Mouse (Mus musculus): ENCODE measurements around the gene Mturn.

The Mturn gene

GRCm38 (mm10) chr6:54698691-54699476, 17.5 kb downstream of the Mturn start:
- CTCF ChIA-PET: no interaction called here

GRCm38 (mm10) chr6:54699477-54700056, 18.1 kb downstream of the Mturn start:
- CTCF ChIA-PET: interaction anchor here (0.7 kb wide), 1 partner anchor 127 kb away, joined by 3 read pairs; no protein-coding TSS in a partner anchor

GRCm38 (mm10) chr6:54700516-54700915, 19.1 kb downstream of the Mturn start:
- CTCF ChIA-PET: interaction anchor here (0.6 kb wide), 1 partner anchor 111 kb away, joined by 3 read pairs; no protein-coding TSS in a partner anchor

- CTCF ChIA-PET: no interaction called here
Observed at GRCm38 (mm10) chr6:54701901-54702300, 20.5 kb downstream of the Mturn start.

GRCm38 (mm10) chr6:54703633-54704538, 22.5 kb downstream of the Mturn start:
- CTCF ChIA-PET: interaction anchor here (0.6 kb wide), 1 partner anchor 81 kb away, joined by 7 read pairs; no protein-coding TSS in a partner anchor

- CTCF ChIA-PET: interaction anchor here (0.6 kb wide), 2 partner anchors 81 to 1233 kb away, joined by 6 to 7 read pairs; no protein-coding TSS in a partner anchor
Observed at GRCm38 (mm10) chr6:54704539-54704845, 23.1 kb downstream of the Mturn start.

GRCm38 (mm10) chr6:54704847-54705246, 23.4 kb downstream of the Mturn start:
- CTCF ChIA-PET: interaction anchor here (0.6 to 1.3 kb wide), 2 partner anchors 215 to 1234 kb away, joined by 5 to 6 read pairs; no protein-coding TSS in a partner anchor

- CTCF ChIA-PET: interaction anchor here (0.6 to 1.3 kb wide), 5 partner anchors 158 to 1234 kb away, joined by 3 to 6 read pairs (median 5); no protein-coding TSS in a partner anchor
Observed at GRCm38 (mm10) chr6:54705387-54705909, 24.0 kb downstream of the Mturn start.

GRCm38 (mm10) chr6:54706099-54706498, 24.7 kb downstream of the Mturn start:
- CTCF ChIA-PET: interaction anchor here (0.8 to 1.3 kb wide), 4 partner anchors 158 to 460 kb away, joined by 3 to 6 read pairs (median 4); no protein-coding TSS in a partner anchor

- CTCF ChIA-PET: no interaction called here
Observed at GRCm38 (mm10) chr6:54706611-54707172, 25.3 kb downstream of the Mturn start.

GRCm38 (mm10) chr6:54708646-54709045, 27.2 kb downstream of the Mturn start:
- CTCF ChIA-PET: no interaction called here

- CTCF ChIA-PET: interaction anchor here (0.7 to 1.6 kb wide), 2 partner anchors 8 to 23 kb away, joined by 3 to 6 read pairs; no protein-coding TSS in a partner anchor
Observed at GRCm38 (mm10) chr6:54715697-54716096, 34.3 kb downstream of the Mturn start.

GRCm38 (mm10) chr6:54718779-54719685, 37.6 kb downstream of the Mturn start:
- CTCF ChIA-PET: interaction anchor here (0.7 to 0.8 kb wide), 4 partner anchors 132 to 386 kb away, joined by 3 to 12 read pairs (median 7); no protein-coding TSS in a partner anchor

GRCm38 (mm10) chr6:54719686-54720310, 38.4 kb downstream of the Mturn start:
- CTCF ChIA-PET: interaction anchor here (0.7 kb wide), 1 partner anchor 131 kb away, joined by 9 read pairs; no protein-coding TSS in a partner anchor

- CTCF ChIA-PET: no interaction called here
Observed at GRCm38 (mm10) chr6:54720512-54721251, 39.3 kb downstream of the Mturn start.

GRCm38 (mm10) chr6:54721252-54721635, 39.8 kb downstream of the Mturn start:
- CTCF ChIA-PET: no interaction called here

GRCm38 (mm10) chr6:54726309-54726708, 44.9 kb downstream of the Mturn start:
- CTCF ChIA-PET: no interaction called here

- CTCF ChIA-PET: no interaction called here
Observed at GRCm38 (mm10) chr6:54726796-54727195, 45.4 kb downstream of the Mturn start.

- CTCF ChIA-PET: no interaction called here
Observed at GRCm38 (mm10) chr6:54727416-54727815, 46.0 kb downstream of the Mturn start.
